Mouse (Mus musculus) brain, adult 2 months (tissue): Measurements from ENCODE around the gene Nup62.
"Not testable (repeated sequence)": the region's sequence is repeated elsewhere in the genome, so short reads cannot be mapped to it uniquely, and the experiment has no call there.

ENCODE experiments used
- DNase-seq: peaks from one replicate; pipeline ENCODE4 v3.0.0; 2011; ENCODE audit warnings: low read depth, low spot score

The Nup62 gene

DNA sequence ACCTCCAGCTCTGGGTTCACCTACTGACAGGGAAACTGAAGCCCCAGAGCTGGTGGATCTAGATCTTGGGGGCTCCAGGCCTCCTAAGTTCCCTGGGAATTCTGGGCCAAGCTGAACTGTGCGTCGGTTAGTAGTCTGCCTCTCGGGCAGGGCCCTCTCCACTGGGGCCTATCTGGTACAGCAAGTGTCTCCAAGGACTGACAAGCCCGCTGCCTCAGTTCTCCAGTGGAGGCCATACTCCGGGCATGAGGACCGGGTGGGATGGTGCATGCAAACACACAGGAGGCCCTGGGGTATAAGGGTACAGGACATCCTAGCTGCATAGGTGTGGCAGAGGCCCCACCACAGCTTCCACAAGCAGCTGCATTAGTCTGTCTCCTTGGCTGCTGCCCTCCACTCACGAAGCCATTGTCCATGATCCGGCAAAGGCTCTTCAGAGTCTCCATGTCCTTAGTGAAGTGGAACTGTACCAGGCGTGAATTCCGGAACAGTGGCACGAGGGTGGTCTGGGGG is 48.1 kb downstream of the Nup62 start:
- DNase-seq = no peak

DNA sequence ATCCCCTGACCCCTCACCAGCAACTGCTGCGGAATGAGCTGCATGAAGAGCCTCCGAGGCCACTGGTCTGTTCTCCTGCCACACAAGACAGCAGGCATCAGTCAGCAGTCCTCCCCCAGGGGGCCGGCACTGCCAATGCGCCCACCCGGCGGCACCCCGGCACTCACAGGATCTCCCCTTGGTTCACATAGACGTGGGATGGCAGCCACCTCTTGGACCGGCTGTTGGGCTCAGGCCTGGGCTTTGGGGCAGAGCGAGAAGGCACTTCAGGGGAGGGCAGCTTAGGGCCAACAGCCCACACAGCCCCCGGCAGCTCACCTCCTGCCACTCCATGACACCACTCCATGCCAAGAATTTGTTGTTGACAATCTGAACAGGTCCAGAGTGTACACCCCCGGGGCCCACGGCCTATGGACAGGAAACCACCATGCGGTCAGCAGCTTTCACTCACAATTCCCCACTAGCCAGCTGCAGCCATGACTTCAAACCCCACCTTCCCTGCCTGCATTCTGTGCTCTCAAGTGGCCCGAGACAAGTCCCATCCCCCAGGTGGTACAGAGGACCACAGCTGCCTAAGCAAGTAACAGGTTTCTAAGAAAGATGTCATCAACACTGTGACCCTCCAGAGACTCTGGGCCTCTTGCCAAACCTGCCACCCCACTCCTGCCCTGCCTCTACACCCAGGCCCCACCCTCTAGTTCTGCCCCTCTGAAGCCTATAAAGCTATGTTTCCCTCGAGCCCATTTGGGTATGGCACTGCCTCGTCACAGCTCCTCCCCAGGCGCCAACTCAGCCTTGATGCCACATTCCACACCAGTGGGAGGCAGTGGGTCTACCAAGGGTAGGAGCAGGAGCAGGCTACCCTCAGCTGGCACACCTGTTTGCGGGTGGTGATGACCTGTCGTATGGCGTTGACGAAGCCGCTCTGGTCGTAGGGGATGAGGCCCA is 49.0 kb downstream of the Nup62 start:
- no peak for DNase-seq

DNA sequence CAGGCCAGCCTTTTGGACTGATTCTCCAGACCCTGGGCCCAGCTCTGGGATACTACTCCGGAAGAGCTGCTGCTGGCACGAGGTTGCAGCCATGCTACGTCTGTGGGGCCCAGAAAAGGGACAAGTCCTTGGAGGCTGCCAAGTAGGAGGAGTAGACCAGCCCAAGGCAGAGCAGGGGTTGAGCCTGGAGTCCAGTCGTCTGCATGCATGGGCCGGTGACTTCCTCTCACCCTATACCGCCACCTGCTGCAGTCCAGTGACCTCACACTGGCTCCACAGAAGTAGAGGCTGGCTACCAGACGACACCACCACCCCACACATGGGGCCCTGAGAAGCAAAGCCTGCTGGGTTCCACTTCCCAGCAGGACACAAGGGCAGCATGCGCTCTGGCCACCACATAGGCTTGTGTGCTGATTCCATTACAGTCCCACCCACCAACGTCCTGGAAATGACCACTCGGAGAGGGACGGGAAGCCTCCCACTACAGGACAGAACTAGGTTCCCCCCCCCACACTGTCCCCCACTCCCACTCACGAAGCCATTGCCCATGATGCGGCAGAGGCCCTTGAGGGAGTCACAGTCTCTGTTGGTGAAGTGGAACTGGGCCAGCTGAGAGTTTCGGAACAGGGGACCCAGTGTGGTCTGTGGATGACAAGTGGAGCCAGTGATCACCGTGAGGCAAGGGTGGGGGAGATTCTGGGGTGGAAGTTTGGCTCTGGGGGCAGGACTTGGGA is 50.6 kb downstream of the Nup62 start:
- peak; percentile 69 for DNase-seq

DNA sequence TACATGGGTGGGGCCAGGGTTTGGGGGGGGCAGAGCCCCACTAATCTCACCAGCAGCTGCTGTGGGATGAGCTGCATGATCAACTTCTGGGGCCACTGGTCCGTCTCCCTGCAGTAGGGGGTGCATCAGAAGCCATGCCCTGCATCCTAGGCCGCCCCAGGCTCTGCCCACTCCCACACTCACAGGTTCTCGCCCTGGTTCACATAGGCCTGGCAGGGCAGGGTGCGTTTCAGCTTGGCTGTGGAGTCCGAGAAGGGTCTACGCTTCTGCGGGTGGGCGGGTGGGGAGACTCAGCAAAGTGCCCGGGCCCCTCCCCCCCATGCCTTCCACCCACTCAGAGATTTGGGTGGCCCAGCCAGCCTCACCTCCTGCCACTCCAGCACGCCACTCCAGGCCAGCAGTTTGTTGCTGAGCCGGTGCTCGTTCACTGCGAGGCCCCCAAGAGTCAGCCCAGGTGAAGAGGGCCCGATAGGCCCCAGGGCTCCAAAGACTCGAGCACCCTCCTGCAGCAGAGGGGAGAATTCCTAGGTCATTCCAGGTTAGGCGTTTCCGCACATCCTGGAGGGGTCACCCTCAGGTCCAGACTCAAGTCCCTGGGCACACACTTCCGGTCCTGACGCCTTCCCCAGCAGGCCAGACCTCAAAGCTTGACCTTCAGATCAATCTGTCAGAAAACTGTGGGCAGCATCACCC is 51.3 kb downstream of the Nup62 start:
- no peak for DNase-seq

DNA sequence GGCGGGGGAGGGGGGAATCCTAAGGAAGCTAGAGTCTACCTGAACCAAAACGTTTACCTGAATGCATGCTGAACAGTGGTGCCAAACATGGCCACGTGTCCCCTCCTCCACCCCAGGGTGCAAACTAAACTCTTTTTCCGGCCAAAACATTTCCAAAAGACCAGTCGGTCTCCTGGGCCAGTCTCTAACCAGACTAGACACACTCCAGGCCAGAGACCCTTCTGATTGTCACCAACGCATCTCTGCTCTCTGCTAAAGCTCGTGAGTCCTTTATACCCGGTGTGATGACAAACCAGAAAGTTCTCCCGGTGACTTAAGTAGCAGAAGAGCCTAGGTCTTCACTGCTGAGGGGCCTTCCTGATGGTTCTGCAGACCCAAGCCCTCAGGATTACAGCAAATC is 51.9 kb downstream of the Nup62 start:
- no peak for DNase-seq

DNA sequence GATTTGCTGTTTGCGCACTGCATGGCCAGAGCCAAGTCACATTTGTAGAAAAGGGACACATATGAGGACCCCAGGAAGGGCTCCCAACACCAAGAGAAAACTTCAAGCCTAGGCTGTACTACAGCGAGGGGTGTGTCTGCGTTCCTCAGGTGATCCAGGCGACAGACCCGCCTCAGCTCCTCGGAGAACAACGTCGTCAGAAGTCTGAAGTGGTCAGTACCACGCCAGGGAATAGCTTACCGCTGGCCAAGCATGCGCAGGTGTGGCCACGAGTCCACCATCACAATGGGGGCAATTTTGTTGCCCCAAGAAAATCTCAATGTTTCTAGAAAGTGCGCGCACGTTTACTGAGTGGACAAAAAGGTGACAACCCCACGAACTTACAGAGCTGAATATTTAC is 52.6 kb downstream of the Nup62 start:
- no peak for DNase-seq

DNA sequence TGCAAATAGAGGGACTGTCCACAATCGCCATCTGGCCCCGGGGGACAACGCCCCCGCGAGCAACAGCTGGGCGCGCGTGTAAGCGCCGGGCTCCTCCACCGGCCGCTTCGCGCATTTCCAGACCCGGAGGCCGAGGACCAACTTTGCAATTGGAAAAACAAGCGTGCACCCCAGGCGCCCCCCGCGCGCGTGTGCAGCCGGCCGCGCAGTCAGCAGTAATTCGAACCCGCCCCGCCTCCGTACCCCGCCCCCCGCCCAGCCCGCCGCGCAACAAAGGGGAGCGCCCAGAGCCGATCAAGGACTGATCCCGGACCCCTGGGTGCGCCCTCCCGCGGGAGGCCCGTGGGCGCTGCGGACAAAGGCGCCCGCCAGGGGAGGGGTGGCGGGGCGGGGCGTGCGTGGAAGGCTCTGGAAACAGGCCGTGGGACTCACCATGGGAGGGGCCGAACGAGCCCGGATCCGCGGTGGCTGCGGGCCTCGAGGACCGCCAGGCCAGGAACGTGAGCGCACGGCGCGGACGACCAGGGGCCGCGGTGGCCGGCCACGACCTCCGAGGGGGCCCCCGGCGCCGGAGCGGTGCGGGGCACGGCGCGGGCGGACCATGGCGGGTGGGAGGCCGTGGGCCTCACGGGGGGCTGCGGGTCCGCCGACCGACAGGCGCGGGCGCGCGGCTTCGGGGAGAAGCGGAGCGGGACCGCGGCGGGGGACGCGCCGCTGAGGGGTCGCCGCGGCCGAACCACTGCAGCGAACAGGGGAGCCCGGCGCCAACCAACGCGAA is 53.2 kb downstream of the Nup62 start:
- peak; percentile 61 for DNase-seq

DNA sequence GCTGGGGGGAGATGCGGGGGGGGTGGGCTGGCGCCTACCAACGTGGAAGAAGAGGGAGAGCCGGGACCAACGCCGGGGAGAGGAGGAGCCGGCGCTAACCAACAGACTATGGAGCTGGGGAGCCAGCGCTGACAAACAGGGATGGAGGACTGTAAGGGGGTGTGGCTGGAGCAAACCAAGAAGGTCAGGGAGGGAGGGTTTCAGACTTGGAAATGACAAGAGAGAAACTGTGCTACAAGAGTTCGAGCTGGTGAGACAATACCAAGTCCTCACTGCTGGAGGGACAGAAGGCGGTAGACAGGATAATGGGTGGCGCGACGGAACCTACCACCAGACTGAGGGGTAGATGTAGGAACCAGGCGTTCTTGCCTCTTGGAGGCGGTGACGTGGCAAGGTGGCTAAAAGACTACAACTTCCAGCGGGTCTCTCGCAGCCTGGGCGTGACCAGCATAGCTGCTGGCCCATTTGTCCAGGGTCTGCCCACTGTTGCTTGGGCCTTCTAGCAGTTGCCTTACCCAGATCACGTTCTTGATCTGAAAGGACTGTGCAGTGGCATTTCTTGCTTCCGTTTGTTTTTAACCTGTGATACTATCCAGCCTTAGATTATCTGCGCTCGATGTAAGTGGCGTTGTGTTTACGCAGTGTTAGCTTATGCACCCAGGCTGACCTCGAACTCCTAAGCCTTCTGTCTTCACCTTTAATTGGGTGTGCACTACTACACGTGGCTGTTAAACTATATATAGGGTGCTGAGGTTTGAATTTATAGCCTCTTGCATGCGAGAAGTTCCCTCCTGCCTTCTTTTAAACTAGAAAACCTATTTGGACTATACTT is 54.0 kb downstream of the Nup62 start, which contains the start of gene Ptov1:
Gene Ptov1 (minus strand): TSS at position 92 of the 832 bp plus-strand sequence.
- DNase-seq = peak; percentile 100

DNA sequence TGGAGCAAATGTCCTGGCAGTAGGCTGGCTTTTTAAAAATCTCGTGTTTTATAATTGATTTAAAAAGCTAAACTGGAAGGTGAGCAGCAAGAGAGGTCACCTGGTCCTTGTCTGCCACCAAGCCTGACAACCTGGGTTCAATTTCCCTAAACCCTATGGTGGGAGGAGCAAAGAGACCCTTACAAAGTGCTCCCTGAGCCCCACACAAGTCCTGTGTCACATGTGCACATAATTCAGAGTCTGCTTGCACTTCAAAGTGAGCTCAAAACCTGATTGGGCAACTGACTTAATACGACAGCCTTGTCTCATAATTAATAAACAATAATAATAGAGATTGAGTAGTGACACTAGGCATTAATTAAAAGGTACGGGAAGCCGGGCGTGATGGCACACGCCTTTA is 54.7 kb downstream of the Nup62 start:
- DNase-seq = no peak

DNA sequence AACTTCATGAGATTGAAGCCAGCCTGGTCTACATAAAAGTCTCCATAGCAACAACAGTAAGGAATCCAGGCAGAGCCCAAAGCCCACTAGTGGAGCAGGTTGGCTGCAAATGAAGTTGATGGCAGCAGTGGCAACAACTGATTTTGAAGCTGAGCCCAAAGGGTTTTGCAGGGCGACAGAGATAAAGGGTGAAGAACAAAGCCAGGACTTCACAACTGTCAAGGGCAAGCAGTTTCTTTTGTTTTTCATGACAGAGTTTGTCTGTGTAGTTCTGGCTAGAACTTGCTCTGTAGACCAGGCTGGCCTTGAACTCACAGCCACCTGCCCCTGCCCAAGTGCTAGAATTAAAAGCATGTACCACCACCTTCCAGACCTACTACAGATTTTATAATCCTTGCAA is 55.3 kb downstream of the Nup62 start:
- no peak for DNase-seq

DNA sequence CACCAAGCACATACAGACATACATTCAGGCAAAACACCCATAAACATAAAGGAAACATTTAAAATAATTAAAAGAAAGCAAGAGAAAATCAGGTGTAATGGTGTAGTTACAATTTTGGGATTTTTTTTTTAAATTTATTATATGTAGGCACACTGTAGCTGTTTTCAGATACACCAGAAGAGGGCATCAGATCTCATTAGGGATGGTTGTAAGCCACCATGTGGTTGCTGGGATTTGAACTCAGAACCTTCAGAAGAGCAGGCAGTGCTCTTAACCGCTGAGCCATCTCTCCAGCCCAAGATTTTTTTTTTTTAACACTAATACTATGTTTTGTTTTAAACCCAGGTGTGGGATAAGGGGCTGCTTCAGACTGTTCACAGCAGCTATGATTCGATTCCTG is 55.9 kb downstream of the Nup62 start:
- not testable (repeated sequence) for DNase-seq

DNA sequence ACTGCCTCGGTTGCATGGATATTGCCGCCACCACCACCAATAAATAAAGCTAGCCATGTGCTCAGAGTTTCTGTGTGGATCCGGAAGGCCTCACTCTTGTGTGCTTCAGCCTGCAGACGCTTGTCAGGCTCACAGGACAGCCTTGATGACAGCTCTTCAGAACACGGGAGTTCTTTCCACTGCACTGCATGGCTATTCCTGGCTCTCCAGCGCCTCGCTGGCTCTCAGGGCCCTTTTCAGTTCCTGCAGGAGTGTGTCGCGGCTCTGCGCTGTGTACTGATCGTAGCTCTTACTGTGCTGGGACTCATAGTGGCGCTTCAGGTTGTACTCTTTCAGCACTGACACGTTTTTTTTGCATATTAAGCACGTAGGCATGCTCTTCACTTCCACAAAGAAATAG is 61.9 kb downstream of the Nup62 start:
- no peak for DNase-seq
